Mouse (Mus musculus): Measurements from ENCODE around the gene Ctnna2. TPM values are rescaled to one million over a fixed set of nuclear protein-coding genes. Genes with fewer than 3 reads are reported as not detected.

Gene Ctnna2
- total RNA-seq, 2 experiments from 2014 or later: not detected

DNA sequence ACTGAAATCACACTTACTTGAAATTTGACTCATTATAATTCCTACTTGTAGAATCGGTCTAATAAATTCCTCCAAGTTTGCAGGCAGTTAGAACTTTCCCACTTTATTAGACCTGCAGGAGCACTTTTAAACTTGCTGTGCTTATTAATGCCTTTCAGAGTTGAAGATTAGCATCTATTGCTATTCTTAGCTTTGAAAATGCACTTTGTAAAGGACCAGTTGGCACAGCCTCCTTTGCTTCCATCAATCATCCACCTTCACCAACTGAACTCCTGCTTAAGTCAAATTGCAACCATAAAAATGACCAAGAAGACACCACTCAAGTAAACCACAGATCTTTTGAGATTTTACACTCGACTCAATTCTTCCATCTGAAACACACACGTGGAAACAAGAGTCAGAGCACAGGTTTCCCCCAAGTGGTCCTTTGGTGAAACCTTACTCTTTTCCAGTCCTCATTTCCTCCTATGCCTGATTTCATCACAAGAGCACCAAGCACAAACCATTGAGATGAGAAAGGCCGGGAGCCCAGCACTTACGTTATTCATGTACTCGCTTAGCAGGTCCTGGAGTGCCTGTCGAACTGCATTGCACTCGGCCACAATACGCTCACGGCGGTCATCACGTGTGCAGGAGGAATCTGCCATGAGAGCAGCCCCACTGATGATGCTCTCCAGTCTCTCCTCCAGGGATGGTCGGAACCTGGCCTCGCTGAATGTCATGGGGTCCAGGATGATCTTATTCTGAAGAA, 374.7 kb downstream of the Ctnna2 start:
- no peak for ATAC-seq (replicated peaks; ENCODE audit: poor library complexity)

DNA sequence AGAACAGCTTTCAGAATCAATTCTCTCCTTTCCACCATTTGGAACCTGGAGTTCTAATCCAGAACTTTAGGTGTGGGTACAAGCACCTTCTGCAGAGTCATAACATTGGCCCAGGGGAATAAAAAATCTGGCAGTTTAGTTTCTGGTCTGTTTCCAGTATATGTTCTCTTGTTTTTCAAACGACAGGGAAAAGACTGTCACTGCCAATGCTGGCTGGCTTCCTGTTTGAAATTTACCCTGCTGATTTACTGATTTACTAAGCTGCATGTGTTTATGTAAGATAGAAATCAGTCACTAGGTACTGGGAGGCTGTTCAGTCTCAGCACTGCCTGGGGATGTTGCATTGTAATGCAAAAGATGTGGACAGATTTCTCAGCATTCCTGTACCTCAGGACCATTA, 375.6 kb downstream of the Ctnna2 start:
- ATAC-seq (replicated peaks; ENCODE audit: poor library complexity): no peak

DNA sequence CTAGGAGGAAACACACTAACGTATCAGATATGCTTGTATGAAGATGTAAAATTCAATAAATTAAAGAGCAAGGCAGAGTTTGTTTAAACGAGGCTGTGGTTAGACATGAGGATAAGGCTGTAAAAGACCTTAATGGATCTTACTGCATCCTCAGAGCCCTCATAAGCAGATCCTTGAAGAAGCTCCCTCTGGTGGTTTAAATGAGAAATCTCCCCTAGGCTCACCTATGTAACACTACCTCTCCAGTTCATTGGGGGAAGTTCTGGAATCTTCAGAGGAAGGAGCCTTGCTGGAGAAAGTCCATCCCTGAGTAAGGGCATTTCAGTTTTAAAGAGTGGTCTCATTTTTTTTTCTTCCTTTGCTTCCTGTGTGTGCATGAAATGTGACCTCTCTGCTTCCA, 380.3 kb downstream of the Ctnna2 start:
- no peak for ATAC-seq (replicated peaks; ENCODE audit: poor library complexity)

DNA sequence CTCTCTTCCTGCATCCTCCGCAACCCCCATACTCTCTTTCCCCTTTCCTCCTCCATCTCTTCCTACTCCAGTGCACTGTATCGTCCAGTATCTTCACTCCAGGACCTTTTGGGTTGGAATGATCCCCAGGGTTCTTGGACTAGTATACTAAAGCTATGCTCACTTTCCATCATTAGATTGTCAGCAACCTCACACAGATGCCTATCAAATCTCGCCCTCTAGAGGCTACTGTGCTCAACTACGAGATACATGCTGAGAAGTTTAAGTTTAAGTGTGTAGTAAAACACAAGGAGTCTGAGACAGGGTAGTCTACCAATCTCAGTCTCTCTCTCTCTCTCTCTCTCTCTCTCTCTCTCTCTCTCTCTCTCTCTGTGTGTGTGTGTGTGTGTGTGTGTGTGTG, 396.9 kb downstream of the Ctnna2 start:
- ATAC-seq (replicated peaks; ENCODE audit: poor library complexity): no peak

DNA sequence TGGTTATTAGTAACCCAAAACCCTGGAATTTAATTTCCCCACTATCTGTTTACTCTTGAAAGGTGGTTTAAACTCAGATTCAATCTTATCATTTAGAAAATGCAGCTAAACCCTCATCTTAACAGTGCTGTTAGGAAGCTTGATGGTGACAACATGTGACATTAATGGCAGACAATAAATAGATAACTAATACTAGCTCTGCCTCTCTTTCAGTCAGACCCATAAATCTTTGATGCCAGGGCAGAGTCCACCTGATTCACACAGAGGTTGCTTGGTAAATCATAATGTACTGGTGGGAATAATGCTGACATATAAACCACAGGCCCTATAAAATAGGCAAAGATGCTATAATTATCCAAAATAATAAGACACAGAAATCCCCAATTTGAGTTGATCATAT, 398.6 kb downstream of the Ctnna2 start:
- ATAC-seq (replicated peaks; ENCODE audit: poor library complexity): no peak

DNA sequence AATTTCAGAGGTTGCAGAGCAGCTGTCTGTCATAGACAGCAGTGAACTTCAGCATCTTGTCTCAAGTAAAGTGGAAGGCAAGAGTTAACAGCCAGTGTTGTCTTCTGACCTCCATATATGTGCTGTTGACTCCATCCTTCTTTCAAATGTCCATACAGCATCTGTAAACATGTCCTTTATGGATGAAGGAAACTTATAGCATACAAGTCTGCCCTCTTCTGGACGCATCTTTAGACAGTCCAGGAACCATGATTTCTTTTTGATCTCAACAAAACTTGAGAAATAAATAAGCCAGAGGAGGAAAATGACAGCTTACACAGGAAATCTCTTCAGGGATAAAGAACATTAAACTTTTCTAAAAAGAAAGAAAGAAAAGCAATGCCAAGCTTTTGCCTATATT, 400.9 kb downstream of the Ctnna2 start:
- ATAC-seq (replicated peaks; ENCODE audit: poor library complexity): no peak

DNA sequence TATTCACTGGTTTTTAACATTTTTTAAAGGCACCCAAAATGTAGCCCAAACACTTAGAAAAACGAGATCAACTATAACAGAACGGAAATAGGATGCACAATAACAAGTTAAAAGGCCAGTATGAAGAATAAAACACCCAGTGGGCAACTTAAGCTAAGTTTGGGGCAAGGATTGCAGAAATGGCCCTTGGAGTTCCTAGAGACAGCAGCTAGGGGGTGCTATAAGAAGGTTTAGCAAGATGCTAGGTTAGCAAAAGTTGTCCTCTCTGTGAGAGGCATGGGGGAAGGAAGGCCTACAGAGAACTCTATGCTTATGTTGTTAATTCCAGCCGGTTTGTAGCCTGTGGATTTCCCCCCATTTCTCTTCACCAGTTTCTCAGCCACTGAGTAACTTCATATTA, 401.9 kb downstream of the Ctnna2 start:
- ATAC-seq (replicated peaks; ENCODE audit: poor library complexity): no peak

DNA sequence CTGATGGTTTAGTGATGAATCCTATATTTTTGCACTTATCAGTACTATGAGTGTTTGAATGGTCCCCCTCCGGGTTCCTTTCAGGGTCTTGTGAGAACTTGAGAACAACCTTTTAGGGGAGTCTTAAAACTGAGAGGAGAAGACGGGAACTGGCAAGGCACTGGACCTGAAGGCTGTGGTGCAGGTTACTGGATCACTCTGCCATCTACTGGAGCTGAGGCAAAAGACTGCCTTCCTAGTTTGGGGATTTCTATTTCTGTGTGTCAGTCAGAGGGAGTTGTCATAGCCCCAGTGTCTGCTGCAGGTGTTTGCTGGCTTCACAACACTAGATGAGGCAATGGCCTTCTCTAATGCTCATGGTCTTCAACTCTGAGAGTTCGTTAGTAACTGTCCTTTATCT, 406.9 kb downstream of the Ctnna2 start:
- ATAC-seq (replicated peaks; ENCODE audit: poor library complexity): no peak

DNA sequence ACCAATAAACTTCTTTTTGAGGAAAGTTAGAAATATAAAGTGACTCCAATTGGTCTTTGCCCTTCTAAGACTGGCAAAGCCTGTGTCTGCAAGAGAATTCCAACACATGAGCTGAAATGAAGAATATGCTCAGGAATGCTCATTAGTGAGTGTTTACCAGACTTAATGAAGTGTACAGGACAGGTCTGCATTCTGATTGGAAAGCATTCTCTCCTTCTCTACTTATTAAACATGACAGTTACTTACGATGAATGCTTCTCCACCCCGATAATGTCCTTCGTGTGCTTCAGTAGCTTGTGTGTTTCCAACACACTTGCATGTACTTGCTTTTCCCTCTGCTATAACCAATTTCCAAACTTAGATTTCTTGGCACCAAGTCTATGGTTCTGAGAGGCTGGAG, 409.6 kb downstream of the Ctnna2 start:
- no peak for ATAC-seq (replicated peaks; ENCODE audit: poor library complexity)

DNA sequence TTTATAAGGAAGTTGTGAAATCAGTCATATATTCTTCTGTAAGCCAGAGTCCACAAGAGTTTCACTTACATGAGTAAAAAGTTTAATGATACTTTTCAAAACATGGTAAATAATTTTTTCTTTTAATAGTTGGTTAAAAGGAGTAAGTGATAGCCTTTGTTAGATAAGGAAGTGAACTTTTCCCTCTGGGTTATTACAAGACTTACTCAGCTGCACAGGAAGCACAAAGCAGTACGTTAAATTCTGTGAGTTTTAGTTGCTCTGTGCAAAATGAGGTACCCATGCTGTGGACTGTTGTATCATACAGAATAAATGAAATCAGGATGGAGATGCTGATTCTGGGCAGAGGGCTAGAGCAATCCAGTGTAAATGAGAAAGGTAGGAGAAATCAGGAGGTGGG, 423.3 kb downstream of the Ctnna2 start:
- no peak for ATAC-seq (replicated peaks; ENCODE audit: poor library complexity)

DNA sequence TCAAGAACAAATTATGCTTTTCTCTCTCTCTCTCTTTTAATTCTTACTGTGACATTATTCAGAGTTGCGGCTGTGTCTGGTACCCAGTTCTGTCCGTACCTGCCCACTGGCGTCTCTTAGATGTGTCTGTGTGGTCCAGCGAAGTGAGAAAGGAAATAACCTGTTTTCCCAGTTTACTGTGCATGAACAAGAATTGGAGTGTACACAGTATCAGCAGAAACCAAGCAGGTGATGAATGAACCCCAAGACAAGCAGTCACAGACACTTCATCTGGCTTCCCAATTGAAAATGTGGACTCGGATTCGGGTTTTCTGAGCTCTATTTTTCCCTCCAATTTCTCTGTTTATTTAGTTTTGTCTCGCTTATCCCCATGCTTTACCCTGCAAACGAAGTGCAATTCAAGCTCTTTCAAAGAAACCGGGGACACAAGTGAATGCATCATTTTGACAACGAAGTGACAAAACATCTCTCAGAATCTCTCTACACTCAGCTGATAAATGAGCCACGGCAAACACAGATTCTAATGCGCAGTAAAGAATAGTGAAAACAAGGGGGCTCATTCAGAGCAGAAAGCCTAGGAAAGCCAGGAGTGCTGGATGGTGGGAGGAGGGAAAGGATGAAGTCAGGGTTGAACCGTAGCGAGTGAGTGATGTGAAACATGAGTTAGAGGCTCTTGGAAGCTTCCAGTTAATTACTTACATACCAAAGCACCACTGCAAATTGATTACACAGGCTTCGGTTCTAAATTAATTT, 442.3 kb downstream of the Ctnna2 start:
- ATAC-seq (replicated peaks; ENCODE audit: poor library complexity): no peak

DNA sequence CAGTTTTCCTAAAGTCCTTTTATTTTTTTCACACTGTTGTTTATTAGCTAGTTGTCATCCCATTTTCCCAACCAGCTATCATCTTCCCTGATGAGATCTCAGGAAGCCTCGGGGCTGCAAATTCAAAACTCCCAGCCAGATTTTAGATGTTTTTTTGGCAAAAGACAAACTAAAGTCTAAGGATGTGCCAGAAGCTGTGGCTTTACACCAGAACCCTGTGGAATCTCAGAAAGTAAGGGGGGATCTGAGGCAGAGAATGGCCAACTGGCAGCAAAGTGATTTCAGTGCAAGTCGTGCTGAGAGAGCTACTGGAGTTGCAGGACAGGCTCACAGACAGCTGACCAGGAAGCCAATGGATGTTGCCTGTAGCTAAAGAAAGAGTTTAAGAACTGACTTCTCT, 451.9 kb downstream of the Ctnna2 start:
- no peak for ATAC-seq (replicated peaks; ENCODE audit: poor library complexity)

DNA sequence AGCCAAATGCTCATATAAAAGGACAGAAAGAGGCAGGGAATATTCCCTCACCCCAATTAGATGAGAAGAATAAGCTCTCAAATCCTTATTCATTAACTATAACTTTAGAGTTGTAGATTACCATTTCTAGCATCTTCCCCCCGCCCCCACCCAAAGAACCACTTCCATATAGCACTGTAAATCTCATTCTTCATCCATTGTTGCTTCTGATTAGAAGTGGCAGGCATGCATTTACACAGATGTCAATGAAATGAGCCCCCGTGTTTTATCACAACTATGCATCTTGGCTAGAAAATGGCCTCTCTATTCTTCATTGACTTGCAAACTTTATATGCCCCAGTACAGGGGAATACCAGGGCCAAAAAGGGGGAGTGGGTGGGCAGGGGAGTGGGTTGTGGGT, 457.7 kb downstream of the Ctnna2 start:
- no peak for ATAC-seq (replicated peaks; ENCODE audit: poor library complexity)

DNA sequence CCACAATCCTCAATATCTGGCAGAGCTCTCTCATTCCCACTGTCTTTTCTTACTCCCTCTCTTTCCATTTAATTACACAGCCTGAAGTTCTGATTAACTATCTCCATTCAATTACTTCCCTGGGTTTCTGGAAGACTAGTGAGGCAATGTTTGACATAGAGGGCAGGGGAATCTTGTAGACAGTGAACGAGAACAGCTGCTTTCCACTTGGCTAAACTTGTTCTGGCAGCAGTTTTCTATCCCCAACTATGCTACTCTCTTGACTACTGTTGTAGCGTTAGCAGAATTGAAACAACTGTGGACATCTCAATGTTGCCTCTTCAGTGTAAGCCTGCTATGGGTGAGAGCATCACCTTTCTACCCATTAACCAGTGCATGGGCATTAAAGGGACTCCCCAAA, 463.0 kb downstream of the Ctnna2 start:
- no peak for ATAC-seq (replicated peaks; ENCODE audit: poor library complexity)

DNA sequence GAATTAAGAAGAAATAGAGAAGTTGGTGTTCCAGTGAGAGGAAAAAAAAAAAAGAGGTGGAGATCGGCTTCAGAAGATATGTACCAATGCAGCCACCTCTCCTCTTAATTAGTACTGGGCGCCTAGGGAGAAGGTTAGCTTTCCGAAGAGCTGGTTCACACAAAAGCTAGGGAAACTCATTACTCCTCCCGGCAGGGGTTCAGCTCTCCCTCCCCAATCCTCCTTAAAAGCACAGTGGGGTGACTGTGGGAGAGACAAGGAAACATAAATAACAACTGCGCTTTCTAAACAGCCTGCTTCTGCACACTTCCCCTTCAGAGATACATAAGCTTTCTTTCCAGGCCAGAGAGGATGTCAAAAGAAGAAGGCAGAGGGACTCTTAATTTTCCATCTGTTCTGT, 467.7 kb downstream of the Ctnna2 start:
- no peak for ATAC-seq (replicated peaks; ENCODE audit: poor library complexity)

DNA sequence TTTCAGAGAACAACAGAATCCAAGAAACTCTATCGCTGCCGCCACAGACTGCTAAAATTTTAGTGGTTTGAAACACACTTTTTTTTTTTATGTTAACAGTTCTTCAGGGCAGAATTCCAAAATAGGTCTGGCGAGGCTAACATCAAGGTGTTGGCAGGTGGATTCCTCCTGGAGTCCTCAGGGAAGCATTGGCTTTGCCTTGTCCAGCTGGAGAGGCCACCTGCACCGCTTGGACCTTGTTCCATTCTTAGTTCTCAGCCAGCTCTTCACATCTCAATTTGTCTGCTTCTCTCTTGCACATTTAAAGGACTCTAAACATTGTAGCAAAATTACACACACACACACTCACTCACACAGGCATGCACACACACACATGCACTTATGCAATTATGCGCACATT, 487.8 kb downstream of the Ctnna2 start:
- ATAC-seq (replicated peaks; ENCODE audit: poor library complexity): no peak

DNA sequence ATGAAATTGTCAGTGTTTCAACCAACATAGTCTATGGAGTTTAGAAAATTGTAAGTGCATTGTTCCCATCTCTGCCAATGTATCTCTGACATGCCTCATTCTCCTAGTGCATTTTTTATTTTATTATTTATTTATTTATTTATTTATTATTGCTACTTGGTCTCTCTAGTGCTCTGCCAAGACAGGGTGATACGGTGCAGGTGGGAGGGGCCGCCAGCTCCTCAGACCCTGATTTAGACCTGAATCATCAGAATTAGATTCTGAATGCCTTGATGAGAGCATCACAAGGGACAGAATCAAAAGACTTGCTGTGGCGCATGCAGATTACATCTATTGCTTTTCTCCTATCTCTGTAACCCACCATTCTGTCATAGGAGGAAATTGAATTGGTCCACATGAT, 492.8 kb downstream of the Ctnna2 start:
- ATAC-seq (replicated peaks; ENCODE audit: poor library complexity): no peak

DNA sequence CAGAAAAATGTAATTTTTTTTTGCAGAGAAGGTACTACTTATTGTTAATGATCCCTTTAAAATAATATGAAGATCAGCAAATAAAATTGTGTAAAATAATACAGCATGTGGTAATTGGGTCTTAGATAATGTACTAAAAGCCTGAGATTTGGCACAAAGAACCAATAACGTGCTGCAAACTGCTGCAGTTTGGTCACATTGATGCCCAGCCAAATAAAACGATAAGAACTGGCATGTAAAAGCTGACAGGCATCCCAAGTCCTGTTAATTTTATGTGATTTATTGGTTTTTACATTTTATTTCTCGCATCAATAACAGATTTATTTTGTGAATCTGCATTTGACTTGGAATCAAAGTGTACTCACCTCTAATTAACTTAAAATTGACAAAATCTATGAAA, 497.4 kb downstream of the Ctnna2 start:
- no peak for ATAC-seq (replicated peaks; ENCODE audit: poor library complexity)

DNA sequence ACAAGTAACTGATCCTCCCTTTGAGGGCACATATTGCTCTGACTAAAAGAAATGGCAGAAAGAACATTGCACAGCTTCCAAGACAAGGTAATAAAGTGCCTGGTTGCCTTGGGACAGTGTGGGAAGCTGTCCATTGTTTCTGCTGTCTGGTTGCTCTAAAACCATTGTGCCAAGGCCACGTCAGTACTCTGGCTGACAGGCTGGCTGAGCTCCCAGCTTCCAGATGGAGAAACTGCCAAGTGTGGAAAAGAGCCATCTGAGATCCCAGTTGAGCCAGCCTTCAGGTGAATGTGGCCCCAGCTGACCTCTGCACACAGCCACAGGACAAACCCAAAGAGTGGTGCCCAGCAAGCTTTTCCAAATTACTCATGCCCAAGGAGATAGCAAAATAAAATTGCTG, 504.1 kb downstream of the Ctnna2 start:
- no peak for ATAC-seq (replicated peaks; ENCODE audit: poor library complexity)

DNA sequence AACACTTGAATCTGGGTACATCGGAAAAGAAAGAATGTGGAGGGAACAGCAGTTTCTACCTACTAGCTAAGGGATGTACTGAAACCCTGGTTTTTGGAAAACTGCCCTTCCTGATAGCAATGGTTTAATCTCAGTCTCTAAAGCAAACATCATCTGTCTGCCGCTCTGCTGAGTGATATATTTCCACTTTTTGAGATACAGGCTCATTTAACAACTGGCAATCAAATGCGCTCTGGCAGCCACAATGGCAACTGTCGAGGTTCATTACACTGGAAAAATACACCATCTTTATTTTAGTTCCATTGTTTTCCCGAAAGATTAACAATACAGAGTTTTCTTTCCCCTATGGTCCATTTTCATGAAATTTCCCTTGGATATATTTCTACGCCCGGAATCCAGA, 506.2 kb downstream of the Ctnna2 start:
- no peak for ATAC-seq (replicated peaks; ENCODE audit: poor library complexity)

DNA sequence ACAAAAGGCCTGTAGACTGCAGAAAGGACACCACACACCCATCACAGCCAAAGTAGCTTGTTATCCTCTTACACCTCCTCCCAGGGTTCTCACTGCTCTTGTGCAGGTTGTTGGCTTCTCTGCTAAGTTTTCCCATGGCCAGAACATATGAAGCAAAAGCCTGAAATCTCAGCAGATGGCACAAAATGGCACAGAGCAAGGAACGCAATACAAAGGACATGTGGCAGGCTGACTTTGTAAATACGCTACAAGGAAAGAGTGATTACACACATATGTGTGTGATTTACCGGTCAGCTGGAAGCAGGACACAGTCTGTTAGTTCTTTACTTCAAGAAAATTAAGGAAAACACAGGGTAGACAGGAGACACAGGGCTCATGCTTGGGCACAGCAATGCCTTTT, 511.4 kb downstream of the Ctnna2 start:
- ATAC-seq (replicated peaks; ENCODE audit: poor library complexity): no peak

DNA sequence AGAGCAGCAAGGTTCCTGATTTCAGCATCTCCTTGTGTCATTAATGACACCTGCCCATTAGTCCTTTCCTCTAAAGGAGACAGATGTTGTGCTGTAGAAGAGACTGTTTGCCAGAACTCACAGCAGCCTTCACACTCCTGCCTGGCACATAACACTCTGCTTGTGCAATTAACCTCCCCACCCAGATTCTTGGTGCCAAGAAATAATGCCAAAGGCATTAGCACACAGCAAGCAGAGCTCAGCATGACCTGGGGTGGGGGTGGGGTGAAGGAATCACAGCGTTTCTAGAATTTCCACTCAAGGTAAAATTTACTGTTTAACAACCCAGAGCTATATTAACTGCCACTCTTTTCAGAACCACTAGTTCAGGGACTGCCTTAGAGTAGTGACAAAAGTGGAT, 516.8 kb downstream of the Ctnna2 start:
- ATAC-seq (replicated peaks; ENCODE audit: poor library complexity): no peak

DNA sequence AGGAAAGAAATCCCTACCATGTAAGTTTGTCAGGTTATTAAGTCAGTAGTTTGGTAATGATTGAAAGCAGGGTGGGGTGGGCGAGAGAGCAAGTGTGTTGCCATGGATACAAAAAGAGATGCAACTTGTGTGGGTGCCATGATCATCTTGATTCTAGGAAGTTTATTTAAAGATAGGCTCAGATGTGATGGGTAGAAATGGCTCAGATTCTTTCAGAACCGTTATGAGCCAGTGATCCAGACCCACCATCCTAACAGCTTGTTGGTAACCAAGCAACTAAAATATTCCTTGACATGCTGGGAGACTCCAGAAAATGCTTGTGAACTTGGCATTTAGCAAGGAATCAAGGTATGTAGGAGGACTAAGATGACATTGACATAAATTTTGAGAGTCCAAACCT, 521.6 kb downstream of the Ctnna2 start:
- no peak for ATAC-seq (replicated peaks; ENCODE audit: poor library complexity)

All from megakaryocyte progenitor cell, adult 5-6 weeks (primary cell).